Mouse (Mus musculus) mouse trophoblast stem cell (cell line): Measurements from ENCODE around the gene Tenm2.

Experiments used
- in situ Hi-C, 2 experiments: fragments of 300-500 bp; cut with MseI, MboI; formaldehyde crosslinking; loops; 2 replicates in 1 of 2; 3 replicates in 1 of 2; pipeline ENCODE4 v1.15.1; 2025

The Tenm2 gene

GRCm38 (mm10) chr11:36221271-36221975, 1014.3 kb downstream of the Tenm2 start:
- in situ Hi-C loops, result loop anchor here in 1 of 2 experiments (5.0 kb wide), 2 partner anchors 174 to 306 kb away; no protein-coding TSS in a partner anchor

DNA sequence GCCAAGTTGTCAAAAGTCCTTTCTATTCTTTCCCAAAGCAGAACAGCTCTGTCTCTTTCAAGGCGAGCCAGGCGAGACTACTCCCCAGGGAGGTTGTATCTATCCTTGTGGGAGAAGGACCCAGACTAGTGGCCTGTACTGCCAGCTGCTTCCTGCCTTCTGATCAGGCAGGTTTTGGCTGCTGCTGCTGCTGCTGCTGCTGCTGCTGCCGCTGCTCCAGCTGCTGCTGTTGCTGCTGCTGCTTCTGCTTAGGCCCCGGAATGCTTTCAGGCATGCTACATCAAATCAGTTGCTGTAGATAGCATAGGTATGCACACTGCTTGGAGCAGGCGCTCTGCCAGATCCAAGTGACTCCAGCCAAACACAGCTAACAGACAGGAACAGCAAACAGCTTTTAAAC, 1015.1 kb downstream of the Tenm2 start:
- in situ Hi-C loops, result loop anchor here in 1 of 2 experiments (5.0 kb wide), 2 partner anchors 173 to 307 kb away; no protein-coding TSS in a partner anchor

DNA sequence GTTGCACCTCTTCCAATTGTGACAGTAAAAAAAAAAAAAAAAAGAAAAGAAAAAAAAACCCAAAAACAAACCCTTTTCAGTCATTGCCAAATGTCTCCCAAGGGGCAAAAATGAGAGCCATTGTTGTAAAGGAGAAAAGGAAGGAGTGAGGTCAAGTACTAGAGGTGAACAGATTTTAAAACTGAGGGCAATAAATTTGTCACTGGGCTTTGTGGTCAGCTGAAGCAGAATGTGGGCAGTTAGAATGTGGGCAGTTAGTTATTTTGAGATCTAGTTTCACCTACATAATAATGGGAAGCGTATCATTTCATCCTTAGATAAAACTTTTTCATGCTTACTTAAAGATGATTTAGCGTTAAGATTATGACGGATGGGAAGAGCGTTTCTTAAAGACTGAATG, 1016.2 kb downstream of the Tenm2 start:
- in situ Hi-C loops, result no loop called here

GRCm38 (mm10) chr11:36214589-36214988, 1021.2 kb downstream of the Tenm2 start:
- in situ Hi-C loops, result no loop called here

DNA sequence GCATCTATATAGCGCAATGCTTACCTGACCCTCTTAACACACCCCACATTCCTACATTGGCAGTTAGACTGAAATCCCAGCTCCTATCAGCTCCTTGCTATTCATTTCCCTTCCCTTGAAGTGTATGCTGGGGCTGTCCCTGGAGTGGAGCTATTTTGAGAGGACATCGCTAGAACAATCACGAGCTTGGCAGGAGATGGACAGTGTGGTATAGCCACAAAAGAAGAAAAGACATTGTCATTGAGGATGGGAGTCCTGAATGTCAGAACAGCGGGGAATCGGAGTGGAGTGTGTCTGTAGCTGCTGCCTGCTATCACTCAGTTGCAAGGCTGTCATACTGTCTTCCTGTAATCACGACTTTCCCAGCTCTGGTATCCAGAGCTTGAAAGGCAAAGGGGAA, 1031.4 kb downstream of the Tenm2 start:
- in situ Hi-C loops, result loop anchor here in 1 of 2 experiments (10.0 kb wide), 1 partner anchor 160 kb away; no protein-coding TSS in a partner anchor

- in situ Hi-C loops, result loop anchor here in 1 of 2 experiments (10.0 kb wide), 1 partner anchor 159 kb away; no protein-coding TSS in a partner anchor
Observed at GRCm38 (mm10) chr11:36203896-36204295, 1031.9 kb downstream of the Tenm2 start.

GRCm38 (mm10) chr11:36194348-36194747, 1041.4 kb downstream of the Tenm2 start:
- in situ Hi-C loops, result no loop called here

GRCm38 (mm10) chr11:36176106-36176505, 1059.7 kb downstream of the Tenm2 start:
- in situ Hi-C loops, result no loop called here

GRCm38 (mm10) chr11:36173076-36173690, 1062.6 kb downstream of the Tenm2 start:
- in situ Hi-C loops, result no loop called here

GRCm38 (mm10) chr11:36172520-36172919, 1063.2 kb downstream of the Tenm2 start:
- in situ Hi-C loops, result no loop called here

DNA sequence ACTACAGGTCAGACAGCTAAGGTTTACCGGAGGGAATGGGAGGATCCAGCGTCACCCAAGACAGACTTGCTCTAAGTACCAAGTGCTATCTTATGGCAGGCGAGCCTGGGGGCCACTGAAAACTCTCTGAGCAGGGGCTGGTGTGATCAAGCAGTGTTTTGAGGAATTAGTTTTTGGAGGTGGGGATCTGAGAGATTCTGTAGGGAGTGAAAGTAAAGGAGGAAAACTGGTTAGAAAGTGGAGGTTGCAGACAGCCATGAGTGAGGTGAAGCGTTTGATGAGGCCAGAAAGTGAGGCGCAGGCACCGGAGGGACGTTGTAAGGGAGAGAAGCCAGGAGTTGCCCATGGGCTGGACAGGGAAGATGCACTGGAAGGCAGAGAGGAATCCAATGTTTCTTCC, 1063.8 kb downstream of the Tenm2 start:
- in situ Hi-C loops, result no loop called here

DNA sequence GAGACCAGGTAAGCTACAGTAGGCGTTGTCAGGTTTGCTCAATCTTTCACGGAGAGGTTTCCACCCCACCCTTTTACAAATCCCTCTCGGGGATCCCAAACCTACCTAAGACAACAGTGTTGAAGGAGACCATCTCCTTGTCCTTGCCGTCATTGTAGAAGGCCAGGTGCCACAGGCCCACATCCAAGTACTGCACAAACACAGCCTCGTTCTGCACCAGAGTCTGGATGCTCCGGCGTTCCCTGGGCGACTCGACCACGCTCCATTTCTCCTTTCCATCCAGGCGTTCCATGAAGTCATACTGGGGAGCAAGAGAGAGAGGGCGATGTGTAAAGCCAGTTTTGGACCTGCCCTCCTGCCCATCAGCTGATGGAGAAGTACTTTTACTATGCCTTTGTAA, 1064.5 kb downstream of the Tenm2 start:
- in situ Hi-C loops, result no loop called here

- in situ Hi-C loops, result no loop called here
Observed at GRCm38 (mm10) chr11:36169738-36170137, 1066.0 kb downstream of the Tenm2 start.

GRCm38 (mm10) chr11:36168921-36169537, 1066.7 kb downstream of the Tenm2 start:
- in situ Hi-C loops, result no loop called here

DNA sequence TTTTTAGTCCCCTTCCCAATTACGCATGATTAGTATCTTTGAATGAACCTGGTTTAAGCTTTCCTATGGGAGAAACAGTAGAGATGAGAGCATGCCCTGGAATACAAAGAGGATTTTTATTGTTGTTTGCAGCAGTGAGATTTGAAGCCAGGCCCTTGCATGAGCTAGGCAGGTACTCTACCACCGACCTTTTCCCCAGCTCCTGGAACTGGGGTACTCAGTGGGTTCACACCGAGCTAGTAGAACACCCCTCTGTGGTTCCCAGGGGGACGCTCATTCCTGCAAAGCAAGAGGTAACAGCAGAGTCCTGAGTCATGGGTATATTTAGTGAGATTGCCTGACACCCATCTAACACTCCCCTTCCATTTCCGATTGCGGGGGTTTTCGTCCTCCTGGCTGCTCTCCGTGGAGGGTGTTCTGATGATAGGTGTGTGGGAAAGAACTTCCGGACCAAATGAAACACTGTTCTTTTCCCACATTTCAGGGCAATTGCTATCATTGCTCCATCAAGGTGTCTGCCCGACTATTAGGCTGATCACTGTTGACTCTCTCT, 1067.9 kb downstream of the Tenm2 start:
- in situ Hi-C loops, result no loop called here

- in situ Hi-C loops, result no loop called here
Observed at GRCm38 (mm10) chr11:36163580-36163979, 1072.2 kb downstream of the Tenm2 start.

GRCm38 (mm10) chr11:36161765-36162321, 1073.9 kb downstream of the Tenm2 start:
- in situ Hi-C loops, result no loop called here

GRCm38 (mm10) chr11:36153450-36153849, 1082.3 kb downstream of the Tenm2 start:
- in situ Hi-C loops, result no loop called here

- in situ Hi-C loops, result no loop called here
Observed at GRCm38 (mm10) chr11:36153011-36153410, 1082.8 kb downstream of the Tenm2 start.

DNA sequence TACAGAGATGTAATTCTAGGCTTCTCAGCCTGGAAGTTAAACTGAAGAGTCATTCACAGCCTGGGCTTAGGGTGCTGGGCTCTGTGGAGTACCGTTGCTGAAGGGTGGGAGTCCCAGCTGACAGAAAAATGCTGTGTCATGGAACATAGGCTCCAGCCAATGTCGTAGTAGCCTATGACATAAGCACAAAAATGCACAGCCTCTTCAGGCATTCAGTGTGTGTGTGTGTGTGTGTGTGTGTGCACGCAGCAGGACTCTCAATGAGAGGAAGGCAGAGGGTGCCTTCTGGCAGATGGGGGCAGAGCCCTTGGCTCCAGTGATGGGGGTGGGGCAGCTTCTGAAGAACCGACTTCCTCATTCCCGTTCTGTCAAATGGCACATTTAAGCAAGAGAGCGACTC, 1083.5 kb downstream of the Tenm2 start:
- in situ Hi-C loops, result no loop called here

DNA sequence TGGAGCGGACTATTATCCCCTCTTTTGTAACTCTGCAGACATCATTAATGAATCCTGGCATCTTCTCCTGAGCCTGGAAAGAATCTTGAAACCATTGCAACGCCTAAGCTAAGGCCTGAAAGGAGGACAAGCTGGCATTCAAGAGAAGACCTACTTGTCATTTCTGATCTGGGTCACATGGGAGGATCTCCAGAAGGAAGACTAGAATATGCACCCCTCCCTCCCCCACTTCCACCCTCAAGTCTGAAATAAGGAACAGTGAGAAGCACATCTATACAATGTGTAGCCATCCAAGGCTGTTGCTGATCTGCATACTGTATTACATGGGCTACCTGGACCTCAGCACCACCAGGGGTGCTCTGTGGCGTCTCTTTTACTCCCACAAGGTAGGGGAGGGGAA, 1086.7 kb downstream of the Tenm2 start:
- in situ Hi-C loops, result no loop called here

DNA sequence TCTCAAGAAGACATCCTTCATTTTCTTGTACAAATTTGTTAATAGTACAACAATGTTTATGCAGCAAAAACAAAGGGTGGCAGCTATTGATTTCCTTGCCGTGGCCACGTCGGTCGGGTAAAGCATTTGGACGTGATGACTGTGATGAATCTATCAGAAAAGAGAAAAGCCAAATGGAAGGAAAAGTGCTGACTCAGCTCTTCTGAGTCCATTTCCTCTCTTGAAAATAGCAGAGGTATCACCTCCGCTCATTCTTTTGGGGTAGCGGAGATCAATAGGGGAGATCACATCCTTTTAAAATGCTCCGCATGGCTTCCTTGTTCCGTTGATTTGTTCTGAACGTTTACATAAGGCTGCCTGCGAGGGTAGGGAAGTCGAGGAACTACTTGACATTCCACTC, 1090.7 kb downstream of the Tenm2 start:
- in situ Hi-C loops, result no loop called here
